Mouse (Mus musculus) forebrain, postnatal 0 days (tissue): Measurements from ENCODE around the gene Robo3. TPM values are rescaled to one million over a fixed set of nuclear protein-coding genes. Genes with fewer than 3 reads are reported as not detected.

ENCODE experiments used
- ATAC-seq: fragments of 200-750 bp; cut with Nextera tagmentation; 2 replicates; pipeline ENCODE4 v1.8.0; 2017; ENCODE audit warnings: mild to moderate bottlenecking, moderate library complexity
- DNase-seq: peaks from one replicate; pipeline ENCODE4 v3.0.0-alpha.2; 2015
- H3K27ac ChIP-seq: fragments of 300-500 bp; sonication (generic); 2 replicates; pipeline ENCODE4 v1.5.1; 2014; ENCODE audit warnings: low read depth, mild to moderate bottlenecking, antibody characterized with exemption, low read length, moderate library complexity, mixed read lengths
- H3K27me3 ChIP-seq: fragments of 300-500 bp; sonication (generic); 2 replicates; pipeline ENCODE4 v1.6.1; 2014; ENCODE audit warnings: mild to moderate bottlenecking, low read length, mixed read lengths; ENCODE audit not compliant: insufficient read depth
- H3K36me3 ChIP-seq: fragments of 300-500 bp; sonication (generic); 2 replicates; pipeline ENCODE4 v1.6.1; 2014; ENCODE audit warnings: mild to moderate bottlenecking, moderate library complexity; ENCODE audit not compliant: insufficient read depth
- H3K4me1 ChIP-seq: fragments of 300-500 bp; sonication (generic); 2 replicates; pipeline ENCODE4 v1.6.1; 2014; ENCODE audit warnings: antibody characterized with exemption; ENCODE audit not compliant: insufficient read depth
- H3K4me2 ChIP-seq: fragments of 300-500 bp; sonication (generic); 2 replicates; pipeline ENCODE4 v1.6.1; 2014; ENCODE audit warnings: low read depth, mild to moderate bottlenecking, moderate library complexity
- H3K4me3 ChIP-seq: fragments of 300-500 bp; sonication (generic); 2 replicates; pipeline ENCODE4 v1.5.1; 2014; ENCODE audit warnings: low read depth, low read length, mixed read lengths
- H3K9ac ChIP-seq: fragments of 300-500 bp; sonication (generic); 2 replicates; pipeline ENCODE4 v1.6.1; 2014; ENCODE audit warnings: mild to moderate bottlenecking
- H3K9me3 ChIP-seq: fragments of 300-500 bp; sonication (generic); 2 replicates; pipeline ENCODE4 v1.6.1; 2016; ENCODE audit warnings: low read length
- CTCF ChIP-seq: sonication (generic); IDR thresholded peaks from 2 replicates; pipeline ENCODE4 v1.5.1; 2016; ENCODE audit warnings: antibody characterized with exemption, control low read depth, low read depth
- WGBS: fragments of 180-500 bp; shearing (Covaris S2); extraction: QIAGEN DNeasy Blood & Tissue Kit; methylation state at CpG from one replicate; pipeline ENCODE4 v1.1.7; 2014; 5-methylcytosine and 5-hydroxymethylcytosine counted together
- polyA plus RNA-seq: library from polyadenylated mRNA; unstranded; fragments of >200 nt; fragmentation: Nextera tagmentation; extraction: Ambion mirVana; gene quantifications from 2 replicates; pipeline ENCODE4 v1.2.1, GENCODE M21; 2015
- total RNA-seq: library from RNA; depleted of rRNA; stranded (reverse); fragments of >200 nt; gene quantifications from 2 replicates; pipeline ENCODE4 v1.2.3, GENCODE M21; 2014; rRNA removed

Gene Robo3
- 1.2 and 1.9 TPM in 2 replicates for total RNA-seq
- 0.48 and 1.5 TPM in 2 replicates for polyA plus RNA-seq

GRCm38 (mm10) chr9:37432720-37433421, at the start of gene Robo3:
Robo3 (minus strand) TSS chr9:37433246.
- peak; percentile 38 for DNase-seq
- H3K27me3 ChIP-seq = peaks cover 54% of the 10 kb centered on the region
- no peaks in the 10 kb centered on the region for H3K9me3 ChIP-seq
- no peak for TF ChIP-seq CTCF
- peak within 1 kb of the TSS; percentile 25 for H3K9ac ChIP-seq
- H3K27ac ChIP-seq = no peak within 1 kb of the TSS
- no peaks in the 10 kb centered on the region for H3K36me3 ChIP-seq
- H3K4me1 ChIP-seq = no peaks in the 10 kb centered on the region
- H3K4me3 ChIP-seq = peak within 1 kb of the TSS; percentile 41
- H3K4me2 ChIP-seq = peak within 1 kb of the TSS; percentile 85
- ATAC-seq = 0 out of 2 replicates have a peak, but pooled peaks have one; percentile 7
- WGBS = under 1% methylated on average over 32 of the region's 40 CpGs

- ATAC-seq = peak; percentile 29
- Histone ChIP-seq H3K9me3 (no peaks in the 10 kb centered on the region), H3K27ac (no peak overlapping the region), H3K4me2 (no peak overlapping the region), H3K36me3 (no peaks in the 10 kb centered on the region), H3K27me3 (no peaks in the 10 kb centered on the region), H3K4me3 (no peak overlapping the region), H3K9ac (no peak overlapping the region), H3K4me1 (no peaks in the 10 kb centered on the region)
- no peak for TF ChIP-seq CTCF
- peak; percentile 39 for DNase-seq
- WGBS = 80% methylated on average over 7 of the region's 7 CpGs
Observed at GRCm38 (mm10) chr9:37474923-37475322, 41.9 kb upstream of the Robo3 start.

GRCm38 (mm10) chr9:37473611-37474125, 40.6 kb upstream of the Robo3 start:
- Histone ChIP-seq H3K4me3 (no peak overlapping the region), H3K36me3 (no peaks in the 10 kb centered on the region), H3K9ac (no peak overlapping the region), H3K27ac (no peak overlapping the region), H3K9me3 (no peaks in the 10 kb centered on the region), H3K4me1 (no peaks in the 10 kb centered on the region), H3K4me2 (no peak overlapping the region), H3K27me3 (no peaks in the 10 kb centered on the region)
- TF ChIP-seq CTCF = no peak
- ATAC-seq (no peak), DNase-seq (no peak)
- 59% methylated on average over 3 of the region's 3 CpGs for WGBS

GRCm38 (mm10) chr9:37462764-37463163, 29.7 kb upstream of the Robo3 start:
- Histone ChIP-seq H3K36me3 (no peaks in the 10 kb centered on the region), H3K27ac (no peak overlapping the region), H3K4me3 (no peak overlapping the region), H3K4me2 (peak overlapping the region; percentile 15; the same call in 1 of the 2 replicates), H3K9ac (no peak overlapping the region), H3K27me3 (no peaks in the 10 kb centered on the region), H3K9me3 (no peaks in the 10 kb centered on the region), H3K4me1 (no peaks in the 10 kb centered on the region; the same call in 1 of the 2 replicates)
- peak; percentile 34; the same call in 1 of the 2 replicates for ATAC-seq
- WGBS = 14% methylated on average over 7 of the region's 7 CpGs
- DNase-seq = peak; percentile 83
- TF ChIP-seq CTCF = peak; percentile 73

- no peak overlapping the region for H3K4me3 ChIP-seq
- DNase-seq = peak; percentile 8
- no peak for TF ChIP-seq CTCF
- peaks cover 7% of the 10 kb centered on the region; the same call in 1 of the 2 replicates for H3K4me1 ChIP-seq
- H3K27me3 ChIP-seq = no peaks in the 10 kb centered on the region
- WGBS = 9% methylated on average over 3 of the region's 3 CpGs
- no peaks in the 10 kb centered on the region for H3K36me3 ChIP-seq
- no peak for ATAC-seq
- no peak overlapping the region for H3K27ac ChIP-seq
- no peak overlapping the region for H3K9ac ChIP-seq
- no peaks in the 10 kb centered on the region for H3K9me3 ChIP-seq
- H3K4me2 ChIP-seq = no peak overlapping the region
Observed at GRCm38 (mm10) chr9:37461571-37461970, 28.5 kb upstream of the Robo3 start.

- H3K27me3 ChIP-seq = no peaks in the 10 kb centered on the region
- H3K9me3 ChIP-seq = no peaks in the 10 kb centered on the region
- peak overlapping the region; percentile 85 for H3K27ac ChIP-seq
- peak overlapping the region; percentile 61 for H3K4me3 ChIP-seq
- peaks cover 11% of the 10 kb centered on the region; the same call in 1 of the 2 replicates for H3K4me1 ChIP-seq
- 9% methylated on average over 5 of the region's 5 CpGs for WGBS
- DNase-seq (no peak), ATAC-seq (no peak)
- H3K36me3 ChIP-seq = no peaks in the 10 kb centered on the region
- H3K4me2 ChIP-seq = peak overlapping the region; percentile 99
- peak overlapping the region; percentile 88 for H3K9ac ChIP-seq
- TF ChIP-seq CTCF = no peak
Observed at GRCm38 (mm10) chr9:37460961-37461340, 27.9 kb upstream of the Robo3 start.
